Mouse (Mus musculus): Measurements from ENCODE around the gene Plin4.

DNA sequence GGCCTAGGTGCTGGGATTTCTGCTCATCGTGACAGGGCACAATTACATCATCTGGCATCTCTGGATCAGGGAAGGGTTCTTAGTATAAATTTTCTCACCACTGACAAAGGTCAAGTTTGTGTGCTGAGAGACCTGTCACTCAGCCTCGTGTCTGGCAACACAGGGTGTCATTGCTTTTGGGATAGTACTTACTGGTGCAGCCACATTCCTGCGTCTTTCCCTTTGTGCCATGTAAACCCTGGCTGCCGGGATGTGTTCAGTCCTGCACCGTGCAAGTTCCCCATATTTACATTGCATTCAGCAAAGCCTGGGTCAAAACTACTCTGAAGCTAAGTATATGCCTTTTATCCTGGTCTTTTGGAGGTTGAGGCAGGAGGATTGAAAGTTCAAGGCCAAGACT, 58.2 kb downstream of the Plin4 start:
- TF ChIP-seq CTCF (IDR thresholded peaks at IDR 0.05; ENCODE audit: extremely low read depth, insufficient read depth, low read length), result no peak
- TF ChIP-seq POLR2A (IDR thresholded peaks at IDR 0.05; ENCODE audit: extremely low read depth, insufficient read depth, low read length), result no peak

Measured in cortical plate, adult 2 months (tissue).